In genomic region chr4:128727019-128727720, GRCm38 (mm10) we compare ENCODE assay signal across 8 mouse cellular contexts. TPM values are rescaled to one million over a fixed set of nuclear protein-coding genes. Genes with fewer than 3 reads are reported as not detected.
DNase-seq lines count a peak whose midpoint lies in the region; ATAC-seq and TF ChIP-seq lines count a peak whose summit lies in the region.

No protein-coding gene starts in this region.

- H3K4me3 ChIP-seq in bone marrow, adult 2 months (replicated peaks; ENCODE audit: control insufficient read depth, low read depth, low read length) = peak overlapping the region; percentile 94
- H3K4me3 ChIP-seq in embryonic fibroblast, embryonic 13.5 days (ENCODE audit: insufficient read depth, low read length) = peak overlapping the region; percentile 63
- H3K4me3 ChIP-seq in heart, embryonic 12.5 days = peak overlapping the region; percentile 85
- H3K4me3 ChIP-seq in kidney, embryonic 16.5 days (ENCODE audit: low read length) = peak overlapping the region; percentile 97
- peak overlapping the region; percentile 92 for H3K4me3 ChIP-seq in liver, embryonic 13.5 days (replicated peaks)
- peak overlapping the region; percentile 86 for H3K4me3 ChIP-seq in stomach, embryonic 16.5 days (replicated peaks; ENCODE audit: low read length)

- H3K4me2 ChIP-seq in heart, embryonic 12.5 days = peak overlapping the region; percentile 92
- peak overlapping the region; percentile 94 for H3K4me2 ChIP-seq in kidney, embryonic 16.5 days (replicated peaks; ENCODE audit: low read depth, low read length)
- peak overlapping the region; percentile 93 for H3K4me2 ChIP-seq in liver, embryonic 13.5 days
- H3K4me2 ChIP-seq in stomach, embryonic 16.5 days (ENCODE audit: low read depth, low read length) = peak overlapping the region; percentile 82

- peaks cover 4% of the 10 kb centered on the region for H3K4me1 ChIP-seq in bone marrow, adult 2 months (ENCODE audit: control insufficient read depth, insufficient read depth, low read length)
- H3K4me1 ChIP-seq in embryonic fibroblast, embryonic 13.5 days (ENCODE audit: control insufficient read depth, insufficient read depth, low read length) = peaks cover 9% of the 10 kb centered on the region
- peaks cover 64% of the 10 kb centered on the region for H3K4me1 ChIP-seq in heart, embryonic 12.5 days (replicated peaks)
- H3K4me1 ChIP-seq in kidney, embryonic 16.5 days (ENCODE audit: insufficient read depth, low read length) = peaks cover 41% of the 10 kb centered on the region
- peaks cover 47% of the 10 kb centered on the region for H3K4me1 ChIP-seq in liver, embryonic 13.5 days (replicated peaks)
- peaks cover 37% of the 10 kb centered on the region for H3K4me1 ChIP-seq in stomach, embryonic 16.5 days (ENCODE audit: control insufficient read depth, insufficient read depth, low read length)

- H3K27me3 ChIP-seq in heart, embryonic 12.5 days (replicated peaks) = no peaks in the 10 kb centered on the region
- H3K27me3 ChIP-seq in kidney, embryonic 16.5 days (ENCODE audit: insufficient read depth, low read length) = no peaks in the 10 kb centered on the region
- no peaks in the 10 kb centered on the region for H3K27me3 ChIP-seq in liver, embryonic 13.5 days
- H3K27me3 ChIP-seq in stomach, embryonic 16.5 days (ENCODE audit: control insufficient read depth, insufficient read depth, low read length) = no peaks in the 10 kb centered on the region

- H3K27ac ChIP-seq in bone marrow, adult 2 months (ENCODE audit: control insufficient read depth, insufficient read depth, low read depth, low read length, poor library complexity) = peak overlapping the region; percentile 93
- peak overlapping the region; percentile 96 for H3K27ac ChIP-seq in embryonic fibroblast, embryonic 13.5 days (ENCODE audit: insufficient read depth, low read length)
- H3K27ac ChIP-seq in heart, embryonic 12.5 days (ENCODE audit: poor library complexity, severe bottlenecking) = peak overlapping the region; percentile 93
- H3K27ac ChIP-seq in kidney, embryonic 16.5 days (ENCODE audit: low read length) = peak overlapping the region; percentile 90
- peak overlapping the region; percentile 89 for H3K27ac ChIP-seq in liver, embryonic 13.5 days
- H3K27ac ChIP-seq in stomach, embryonic 16.5 days (ENCODE audit: low read length) = peak overlapping the region; percentile 89

- peak; percentile 86 for DNase-seq in A20 (ENCODE audit: low read depth, low spot score)
- DNase-seq in liver, embryonic 13.5 days = peak; percentile 74
- peak; percentile 79 for DNase-seq in neural tube, embryonic 10.5 days (ENCODE audit: extremely low spot score, low spot score)

- TF ChIP-seq POLR2A in bone marrow, adult 2 months (IDR thresholded peaks at IDR 0.05; ENCODE audit: borderline replicate concordance, control insufficient read depth, low read depth, low read length) = peak; percentile 82; the same call in 1 of the 2 replicates
- TF ChIP-seq POLR2A in embryonic fibroblast, embryonic 13.5 days (IDR thresholded peaks at IDR 0.05; ENCODE audit: low read depth, low read length) = peak; percentile 77

- WGBS in bone marrow, adult 2 months = 2% methylated on average over 68 of the region's 68 CpGs
- 9% methylated on average over 57 of the region's 68 CpGs for whole genome bisulfite sequencing in heart, embryonic 12.5 days
- WGBS in kidney, embryonic 16.5 days = 2% methylated on average over 50 of the region's 68 CpGs
- WGBS in liver, embryonic 13.5 days (ENCODE audit: insufficient replicate concordance) = 4% methylated on average over 59 of the region's 68 CpGs
- WGBS in stomach, embryonic 16.5 days = 3% methylated on average over 58 of the region's 68 CpGs

- H3K36me3 ChIP-seq in heart, embryonic 12.5 days = peaks cover 11% of the 10 kb centered on the region
- peaks cover 11% of the 10 kb centered on the region; the same call in 1 of the 2 replicates for H3K36me3 ChIP-seq in kidney, embryonic 16.5 days (ENCODE audit: insufficient read depth, low read length)
- H3K36me3 ChIP-seq in liver, embryonic 13.5 days = peaks cover 15% of the 10 kb centered on the region
- H3K36me3 ChIP-seq in stomach, embryonic 16.5 days (ENCODE audit: control insufficient read depth, insufficient read depth, low read length) = no peaks in the 10 kb centered on the region

- peak overlapping the region; percentile 100 for H3K9ac ChIP-seq in heart, embryonic 12.5 days
- H3K9ac ChIP-seq in kidney, embryonic 16.5 days (replicated peaks; ENCODE audit: low read length) = peak overlapping the region; percentile 99
- peak overlapping the region; percentile 97 for H3K9ac ChIP-seq in liver, embryonic 13.5 days
- H3K9ac ChIP-seq in stomach, embryonic 16.5 days (ENCODE audit: low read length) = peak overlapping the region; percentile 99

- no peak for TF ChIP-seq CTCF in bone marrow, adult 2 months (IDR thresholded peaks at IDR 0.05; ENCODE audit: control insufficient read depth, insufficient read depth, low read length)
- no peak for TF ChIP-seq CTCF in embryonic fibroblast, embryonic 13.5 days (IDR thresholded peaks at IDR 0.05; ENCODE audit: borderline replicate concordance, insufficient read depth, low read length)

- H3K9me3 ChIP-seq in heart, embryonic 12.5 days (replicated peaks) = no peaks in the 10 kb centered on the region
- no peaks in the 10 kb centered on the region for H3K9me3 ChIP-seq in kidney, embryonic 16.5 days (ENCODE audit: low read length)
- H3K9me3 ChIP-seq in liver, embryonic 13.5 days (replicated peaks) = no peaks in the 10 kb centered on the region
- no peaks in the 10 kb centered on the region for H3K9me3 ChIP-seq in stomach, embryonic 16.5 days (replicated peaks; ENCODE audit: control insufficient read depth, low read length)

- ATAC-seq in heart, embryonic 12.5 days (ENCODE audit: insufficient number of reproducible peaks, low FRiP score) = peak; percentile 91
- ATAC-seq in kidney, embryonic 16.5 days (ENCODE audit: low FRiP score, low TSS enrichment) = peak; percentile 92
- ATAC-seq in liver, embryonic 13.5 days (ENCODE audit: low read depth) = peak; percentile 92
- peak; percentile 94 for ATAC-seq in stomach, embryonic 16.5 days (ENCODE audit: insufficient read depth, low FRiP score)

RNA-seq across cellular contexts. Expression of gene A3galt2, which starts 28.0 kb away (rescaled TPM):
- polyA plus RNA-seq in bone marrow, adult 2 months (2011; ENCODE audit: insufficient read depth, insufficient read length, low replicate concordance, missing spikeins) = 0.34 and 1.5 TPM in 2 replicates
- 0.40 TPM in 1 of 2 replicates, not detected in the other for polyA plus RNA-seq in embryonic fibroblast, embryonic 13.5 days (2011; ENCODE audit: insufficient read length, low read depth, missing spikeins)
- 0.09 TPM in 2 replicates for polyA plus RNA-seq in heart, embryonic 12.5 days (2016; fragmentation: Nextera tagmentation; extraction: Ambion mirVana)
- polyA plus RNA-seq in kidney, embryonic 16.5 days (2015; fragmentation: Nextera tagmentation; extraction: Ambion mirVana) = 0.24 and 0.35 TPM in 2 replicates
- not detected in 2 replicates for polyA plus RNA-seq in liver, embryonic 13.5 days (2015; fragmentation: Nextera tagmentation; extraction: Ambion mirVana)
- polyA plus RNA-seq in stomach, embryonic 16.5 days (2015; fragmentation: Nextera tagmentation; extraction: Ambion mirVana) = 0.10 TPM in 2 replicates

Comparison
In these comparisons a context has a peak if more than half of its experiments do, and no peak if none do; other contexts are left out.
1. Peak in every context shown above with its lines: DNase-seq, ATAC-seq, H3K4me3 ChIP-seq and H3K27ac ChIP-seq.